Mouse (Mus musculus) liver, embryonic 11.5 days (tissue): ENCODE measurements at regions not wholly inside any gene's neighbourhood (a gene's known extent, or its start where the extent isn't known, plus 50 kb on each side); places are given as distances from the start of the nearest gene placed in this dataset.

Experiments
- ATAC-seq: fragments of 200-750 bp; cut with Nextera tagmentation; replicated peaks from 2 replicates; pipeline ENCODE4 v1.8.0; 2017; ENCODE audit warnings: moderate number of reproducible peaks, mild to moderate bottlenecking, moderate TSS enrichment, moderate library complexity; ENCODE audit not compliant: low FRiP score
- DNase-seq: peaks from one replicate; pipeline ENCODE4 v3.0.0-alpha.2; 2017; ENCODE audit warnings: low spot score
- H3K27ac ChIP-seq: fragments of 300-500 bp; sonication (generic); 2 replicates; pipeline ENCODE4 v1.5.1; 2014; ENCODE audit warnings: mild to moderate bottlenecking, low read depth, low read length, control low read depth
- H3K27me3 ChIP-seq: fragments of 300-500 bp; sonication (generic); replicated peaks from 2 replicates; pipeline ENCODE4 v1.6.1; 2014; ENCODE audit warnings: low read length, mixed read lengths; ENCODE audit not compliant: control insufficient read depth, insufficient read depth
- H3K36me3 ChIP-seq: fragments of 300-500 bp; sonication (generic); 2 replicates; pipeline ENCODE4 v1.6.1; 2014; ENCODE audit warnings: mild to moderate bottlenecking, low read length, moderate library complexity, mixed read lengths; ENCODE audit not compliant: control insufficient read depth, insufficient read depth
- H3K4me1 ChIP-seq: fragments of 300-500 bp; sonication (generic); replicated peaks from 2 replicates; pipeline ENCODE4 v1.6.1; 2014; ENCODE audit warnings: low read length, mixed read lengths; ENCODE audit not compliant: control insufficient read depth, insufficient read depth
- H3K4me2 ChIP-seq: fragments of 300-500 bp; sonication (generic); 2 replicates; pipeline ENCODE4 v1.6.1; 2014; ENCODE audit warnings: mild to moderate bottlenecking, control low read depth, moderate library complexity
- H3K4me3 ChIP-seq: fragments of 300-500 bp; sonication (generic); 2 replicates; pipeline ENCODE4 v1.5.1; 2014; ENCODE audit warnings: low read depth, low read length, control low read depth
- H3K9ac ChIP-seq: fragments of 300-500 bp; sonication (generic); 2 replicates; pipeline ENCODE4 v1.6.1; 2014; ENCODE audit warnings: low read depth, low read length, control low read depth
- H3K9me3 ChIP-seq: fragments of 300-500 bp; sonication (generic); 2 replicates; pipeline ENCODE4 v1.6.1; 2016; ENCODE audit warnings: low read length, inconsistent platforms, mixed read lengths; ENCODE audit not compliant: control insufficient read depth
- WGBS: fragments of 180-500 bp; shearing (Covaris S2); extraction: QIAGEN DNeasy Blood & Tissue Kit; methylation state at CpG from one replicate; pipeline ENCODE4 v1.1.7; 2014; 5-methylcytosine and 5-hydroxymethylcytosine counted together

DNA sequence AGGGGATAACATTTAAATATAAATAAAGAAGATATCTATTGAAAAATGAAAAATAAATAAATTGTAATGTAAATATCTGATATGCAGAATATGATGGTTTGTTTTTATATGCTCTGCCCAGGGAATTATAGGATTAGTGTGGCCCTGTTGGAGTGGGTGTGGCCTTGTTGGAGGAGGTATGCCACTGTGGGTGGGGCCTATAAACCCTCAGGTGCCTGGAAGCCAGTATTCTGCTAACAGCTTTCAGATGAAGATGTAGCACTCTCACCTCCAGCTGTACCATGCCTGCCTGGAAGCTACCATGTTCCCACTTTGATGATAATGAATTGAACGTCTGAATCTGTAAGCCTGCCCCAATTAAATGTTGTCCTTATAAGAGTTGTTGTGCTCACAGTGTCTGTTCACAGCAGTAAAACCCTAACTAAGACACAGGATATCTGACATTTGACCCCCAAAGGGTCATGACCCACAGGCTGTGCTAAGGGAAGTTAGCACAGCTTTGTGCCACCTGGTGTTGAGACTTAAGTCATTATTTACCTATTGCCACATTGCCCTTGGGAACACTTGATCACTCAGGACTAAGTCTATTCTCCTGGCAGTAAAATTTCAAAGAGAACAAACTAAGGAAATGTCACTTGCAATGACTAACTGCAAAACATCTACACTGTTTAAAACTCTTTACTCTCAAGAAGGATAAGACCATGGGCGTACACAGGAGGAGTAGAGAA lies 270.4 kb downstream of the Plk2 start:
- Histone ChIP-seq H3K9me3 (no peaks in the 10 kb centered on the region), H3K27ac (no peak overlapping the region), H3K36me3 (no peaks in the 10 kb centered on the region), H3K4me3 (no peak overlapping the region), H3K4me1 (no peaks in the 10 kb centered on the region), H3K4me2 (no peak overlapping the region), H3K9ac (no peak overlapping the region), H3K27me3 (no peaks in the 10 kb centered on the region)
- no peak for DNase-seq
- 48% methylated on average over 2 of the region's 2 CpGs for WGBS
- ATAC-seq = peak; percentile 36; the same call in 1 of the 2 replicates

GRCm38 (mm10) chr13:110667276-110667956 lies 272.6 kb downstream of the Plk2 start:
- no peak for DNase-seq
- no peak for ATAC-seq
- H3K4me2 ChIP-seq = no peak overlapping the region
- H3K4me1 ChIP-seq = no peaks in the 10 kb centered on the region
- no peak overlapping the region for H3K9ac ChIP-seq
- H3K27ac ChIP-seq = no peak overlapping the region
- no peaks in the 10 kb centered on the region for H3K9me3 ChIP-seq
- H3K4me3 ChIP-seq = no peak overlapping the region
- H3K27me3 ChIP-seq = no peaks in the 10 kb centered on the region
- 77% methylated on average over 7 of the region's 7 CpGs for WGBS
- H3K36me3 ChIP-seq = no peaks in the 10 kb centered on the region

DNA sequence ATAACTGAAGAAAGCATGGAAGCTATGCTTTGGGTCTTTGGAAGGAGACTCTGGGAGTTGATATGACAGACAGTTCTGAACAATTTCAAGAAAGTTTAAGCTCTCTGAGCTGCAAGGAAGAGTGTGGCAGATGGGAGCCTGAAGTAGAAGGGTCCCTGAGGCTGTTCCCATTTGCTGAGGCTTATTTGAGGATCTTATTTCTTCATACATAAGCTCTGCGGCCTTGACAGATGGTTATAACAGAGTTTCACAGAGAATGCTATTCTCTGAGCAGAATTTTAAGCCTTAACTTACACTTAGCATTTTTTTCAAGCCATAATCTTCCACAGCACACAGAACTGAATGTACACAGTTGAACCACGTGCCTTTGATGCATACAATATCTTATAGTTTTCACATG lies 278.7 kb downstream of the Plk2 start:
- no peaks in the 10 kb centered on the region for H3K36me3 ChIP-seq
- 71% methylated on average over 2 of the region's 2 CpGs for WGBS

GRCm38 (mm10) chr13:110683259-110684041 lies 288.6 kb downstream of the Plk2 start:
- ATAC-seq (no peak), DNase-seq (no peak)
- 73% methylated on average over 11 of the region's 11 CpGs for WGBS

More for the DNA sequence above, 278.7 kb downstream of the Plk2 start:
- Histone ChIP-seq H3K9me3 (no peaks in the 10 kb centered on the region), H3K9ac (no peak overlapping the region), H3K4me3 (no peak overlapping the region), H3K27me3 (no peaks in the 10 kb centered on the region), H3K4me1 (no peaks in the 10 kb centered on the region), H3K27ac (no peak overlapping the region), H3K4me2 (no peak overlapping the region)
- ATAC-seq (no peak), DNase-seq (no peak)

GRCm38 (mm10) chr13:110688796-110689195 lies 293.9 kb downstream of the Plk2 start:
- Histone ChIP-seq H3K9ac (no peak overlapping the region), H3K4me3 (no peak overlapping the region), H3K4me2 (no peak overlapping the region), H3K9me3 (no peaks in the 10 kb centered on the region), H3K27me3 (no peaks in the 10 kb centered on the region), H3K27ac (no peak overlapping the region), H3K36me3 (no peaks in the 10 kb centered on the region), H3K4me1 (no peaks in the 10 kb centered on the region)
- WGBS = 71% methylated on average over 3 of the region's 3 CpGs
- DNase-seq = no peak
- ATAC-seq = no peak

More at GRCm38 (mm10) chr13:110683259-110684041, 288.6 kb downstream of the Plk2 start:
- Histone ChIP-seq H3K27ac (no peak overlapping the region), H3K27me3 (no peaks in the 10 kb centered on the region), H3K36me3 (no peaks in the 10 kb centered on the region), H3K9ac (no peak overlapping the region), H3K9me3 (no peaks in the 10 kb centered on the region), H3K4me1 (no peaks in the 10 kb centered on the region), H3K4me2 (no peak overlapping the region), H3K4me3 (no peak overlapping the region)

DNA sequence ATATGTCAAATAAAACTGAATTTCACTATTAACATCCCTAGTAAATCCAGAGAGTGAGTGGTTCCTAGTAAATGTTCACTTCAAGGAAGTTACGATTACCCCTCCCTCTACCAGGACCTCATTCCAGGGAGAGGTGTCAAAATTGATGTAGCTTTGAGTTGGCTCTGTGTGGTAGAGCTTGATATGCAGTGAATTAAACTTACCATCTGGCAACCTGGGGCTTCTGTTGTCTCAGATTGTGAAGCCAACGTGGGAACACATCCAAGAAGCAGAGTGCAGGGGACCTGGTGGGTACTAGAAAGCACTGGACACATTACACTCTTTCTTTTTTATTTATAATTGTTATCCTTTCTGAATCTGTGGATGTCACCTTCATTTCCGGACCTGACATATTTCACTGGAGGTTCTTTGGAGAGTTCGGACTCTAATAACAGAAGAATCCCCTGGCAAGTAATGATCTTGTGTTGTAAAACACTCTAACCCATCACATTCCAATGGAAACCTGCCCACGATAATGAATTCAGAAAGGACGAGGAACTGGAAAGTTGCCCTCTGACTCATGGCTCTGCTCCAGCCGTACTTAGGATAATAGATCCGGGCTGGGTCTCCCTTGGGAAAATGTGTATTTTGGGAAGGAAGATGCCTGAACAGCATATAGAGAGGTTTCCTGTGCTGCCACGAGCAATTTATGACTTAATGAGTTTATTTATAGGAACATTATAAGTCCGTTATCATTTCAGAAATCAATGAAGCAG lies 295.8 kb downstream of the Plk2 start:
- DNase-seq (no peak), ATAC-seq (no peak)
- H3K4me1 ChIP-seq = no peaks in the 10 kb centered on the region
- H3K9me3 ChIP-seq = no peaks in the 10 kb centered on the region
- H3K4me3 ChIP-seq = no peak overlapping the region
- H3K36me3 ChIP-seq = no peaks in the 10 kb centered on the region
- H3K27me3 ChIP-seq = no peaks in the 10 kb centered on the region
- H3K4me2 ChIP-seq = no peak overlapping the region
- H3K9ac ChIP-seq = no peak overlapping the region
- H3K27ac ChIP-seq = no peak overlapping the region
- 59% methylated on average over 10 of the region's 10 CpGs for WGBS

- no peaks in the 10 kb centered on the region for H3K4me1 ChIP-seq
Measured at GRCm38 (mm10) chr13:110692696-110693095, 297.9 kb downstream of the Plk2 start.

GRCm38 (mm10) chr13:110694876-110695275 lies 300.0 kb downstream of the Plk2 start:
- H3K4me2 ChIP-seq = no peak overlapping the region
- H3K9me3 ChIP-seq = no peaks in the 10 kb centered on the region
- H3K36me3 ChIP-seq = no peaks in the 10 kb centered on the region
- ATAC-seq = no peak
- DNase-seq = no peak
- H3K27me3 ChIP-seq = no peaks in the 10 kb centered on the region
- no peak overlapping the region for H3K27ac ChIP-seq
- no peak overlapping the region for H3K4me3 ChIP-seq
- H3K9ac ChIP-seq = no peak overlapping the region
- WGBS = 67% methylated on average over 6 of the region's 6 CpGs
- no peaks in the 10 kb centered on the region for H3K4me1 ChIP-seq

More at GRCm38 (mm10) chr13:110692696-110693095, 297.9 kb downstream of the Plk2 start:
- DNase-seq (no peak), ATAC-seq (no peak)
- H3K36me3 ChIP-seq = no peaks in the 10 kb centered on the region
- H3K9ac ChIP-seq = no peak overlapping the region
- H3K4me3 ChIP-seq = no peak overlapping the region
- H3K9me3 ChIP-seq = no peaks in the 10 kb centered on the region
- no peak overlapping the region for H3K4me2 ChIP-seq
- no peaks in the 10 kb centered on the region for H3K27me3 ChIP-seq
- H3K27ac ChIP-seq = no peak overlapping the region
- WGBS = 66% methylated on average over 5 of the region's 5 CpGs
